Mouse (Mus musculus): ENCODE results near the gene Rgsl1.
A peak's percentile ranks its signal among the peaks of the same experiment; 100 is the strongest.

GRCm38 (mm10) chr1:153746728-153747127 is 97.2 kb downstream of the Rgsl1 start:
- TF ChIP-seq CTCF (IDR thresholded peaks at IDR 0.05; ENCODE audit: extremely low read depth, insufficient read depth, low read length) (peak; percentile 93), POLR2A (IDR thresholded peaks at IDR 0.05; ENCODE audit: extremely low read depth, insufficient read depth, low read length) (no peak)

Data from cortical plate, adult 2 months (tissue).